Mouse (Mus musculus) kidney, embryonic 16.5 days (tissue): Measurements from ENCODE around the gene Upf1. TPM values are rescaled to one million over a fixed set of nuclear protein-coding genes. Genes with fewer than 3 reads are reported as not detected.
A peak's percentile ranks its signal among the peaks of the same experiment; 100 is the strongest.

Source experiments
- ATAC-seq: fragments of 200-750 bp; cut with Nextera tagmentation; 2 replicates; pipeline ENCODE4 v1.8.0; 2017; ENCODE audit warnings: moderate TSS enrichment; ENCODE audit not compliant: low FRiP score, low TSS enrichment
- H3K27ac ChIP-seq: fragments of 300-500 bp; sonication (generic); 2 replicates; pipeline ENCODE4 v1.5.1; 2014; ENCODE audit warnings: low read length
- H3K27me3 ChIP-seq: fragments of 300-500 bp; sonication (generic); 2 replicates; pipeline ENCODE4 v1.6.1; 2014; ENCODE audit warnings: low read length, control low read depth, mixed read lengths; ENCODE audit not compliant: insufficient read depth
- H3K36me3 ChIP-seq: fragments of 300-500 bp; sonication (generic); 2 replicates; pipeline ENCODE4 v1.6.1; 2014; ENCODE audit warnings: low read length, control low read depth, mixed read lengths; ENCODE audit not compliant: insufficient read depth
- H3K4me1 ChIP-seq: fragments of 300-500 bp; sonication (generic); 2 replicates; pipeline ENCODE4 v1.6.1; 2014; ENCODE audit warnings: low read length, control low read depth, mixed read lengths; ENCODE audit not compliant: insufficient read depth
- H3K4me2 ChIP-seq: fragments of 300-500 bp; sonication (generic); replicated peaks from 2 replicates; pipeline ENCODE4 v1.6.1; 2014; ENCODE audit warnings: low read depth, low read length
- H3K4me3 ChIP-seq: fragments of 300-500 bp; sonication (generic); 2 replicates; pipeline ENCODE4 v1.5.1; 2014; ENCODE audit warnings: mild to moderate bottlenecking, low read length
- H3K9ac ChIP-seq: fragments of 300-500 bp; sonication (generic); replicated peaks from 2 replicates; pipeline ENCODE4 v1.6.1; 2014; ENCODE audit warnings: low read length
- H3K9me3 ChIP-seq: fragments of 300-500 bp; sonication (generic); 2 replicates; pipeline ENCODE4 v1.6.1; 2016; ENCODE audit warnings: low read length, control low read depth
- WGBS: fragments of 180-500 bp; shearing (Covaris S2); extraction: QIAGEN DNeasy Blood & Tissue Kit; methylation state at CpG from one replicate; pipeline ENCODE4 v1.1.7; 2014; 5-methylcytosine and 5-hydroxymethylcytosine counted together
- polyA plus RNA-seq: library from polyadenylated mRNA; unstranded; fragments of >200 nt; fragmentation: Nextera tagmentation; extraction: Ambion mirVana; gene quantifications from 2 replicates; pipeline ENCODE4 v1.2.1, GENCODE M21; 2015

Upf1 gene
- polyA plus RNA-seq, 1 experiment from 2014 or later, result 10.9 TPM

DNA sequence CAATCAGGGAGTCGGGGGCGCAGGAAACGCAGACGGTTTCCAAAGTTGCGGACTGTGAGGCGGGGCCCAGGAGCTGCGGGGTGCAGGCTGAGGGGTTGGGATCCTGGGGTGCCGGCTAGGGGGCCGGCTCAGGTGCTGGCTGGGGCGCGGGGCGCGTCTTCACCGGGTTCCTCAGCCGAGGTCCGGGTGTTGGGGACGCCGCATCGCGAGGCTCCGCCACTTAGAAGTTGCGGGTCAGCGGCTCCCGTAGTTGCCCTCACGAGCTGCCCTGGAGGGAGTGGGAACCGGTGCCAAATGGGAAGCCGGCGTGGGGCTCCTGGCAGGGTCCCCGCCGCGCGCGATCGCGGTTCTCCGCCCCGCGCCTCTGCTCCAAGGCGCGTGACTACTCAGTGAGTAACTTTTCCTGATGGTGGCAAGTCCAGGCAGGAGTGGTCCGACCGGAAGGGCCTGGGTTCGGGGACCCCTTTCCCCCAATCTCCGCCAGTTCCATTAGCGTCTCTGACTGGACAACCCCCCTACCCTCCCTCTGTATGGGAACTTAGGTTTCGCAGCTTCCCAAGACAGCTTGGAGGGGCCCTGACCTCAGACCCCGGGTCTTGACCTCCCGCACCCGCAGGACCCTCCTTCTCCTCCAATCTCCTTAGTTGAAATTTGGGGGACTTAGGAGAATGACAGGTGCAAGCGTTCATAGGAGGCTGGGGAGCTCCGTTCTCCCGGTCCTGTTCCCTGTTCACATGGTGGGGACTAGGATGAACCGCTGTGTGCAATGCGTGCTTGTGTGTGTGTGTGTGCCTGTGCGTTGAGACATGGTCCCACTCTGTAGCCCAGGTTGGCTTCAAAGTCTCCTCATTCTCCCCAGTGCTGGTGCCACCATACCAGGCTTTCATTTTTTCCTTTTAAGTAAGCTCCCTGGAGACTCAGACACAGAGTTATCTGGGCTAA is 69.7 kb downstream of the Upf1 start:
- peak overlapping the region; percentile 93 for H3K9ac ChIP-seq
- peak overlapping the region; percentile 88 for H3K4me2 ChIP-seq
- peak overlapping the region; percentile 78 for H3K4me3 ChIP-seq
- H3K27ac ChIP-seq, result peak overlapping the region; percentile 77
- peak; percentile 60 for ATAC-seq
- H3K9me3 ChIP-seq, result 0 out of 2 replicates have a peak, but pooled peaks cover 2% of the 10 kb centered on the region
- peaks cover 36% of the 10 kb centered on the region for H3K36me3 ChIP-seq
- no peaks in the 10 kb centered on the region for H3K27me3 ChIP-seq
- under 1% methylated on average over 55 of the region's 55 CpGs for WGBS
- H3K4me1 ChIP-seq, result peaks cover 21% of the 10 kb centered on the region

- 0% methylated on average over 20 of the region's 36 CpGs for WGBS
- Histone ChIP-seq H3K27me3 (no peaks in the 10 kb centered on the region), H3K4me1 (peaks cover 25% of the 10 kb centered on the region), H3K9me3 (0 out of 2 replicates have a peak, but pooled peaks cover 2% of the 10 kb centered on the region), H3K36me3 (peaks cover 28% of the 10 kb centered on the region), H3K27ac (peak within 1 kb of the TSS; percentile 77), H3K4me3 (peak within 1 kb of the TSS; percentile 78), H3K4me2 (peak within 1 kb of the TSS; percentile 88), H3K9ac (peak within 1 kb of the TSS; percentile 93)
- peak; percentile 90 for ATAC-seq
Observed at GRCm38 (mm10) chr8:70282603-70283135, 70.4 kb downstream of the Upf1 start, which contains the start of gene Homer3. Homer3 (plus strand) TSS chr8:70282827.

Other genes with a start within 250 kb of the Upf1 start
- gene Ncan, start 232.4 kb downstream of the Upf1 start, polyA plus RNA-seq, result 0.10 and 0.31 TPM in 2 replicates
- 32.2 and 35.2 TPM in 2 replicates for gene Nr2c2ap, start 221.9 kb downstream of the Upf1 start, polyA plus RNA-seq
- gene Rfxank, start 214.1 kb downstream of the Upf1 start, polyA plus RNA-seq, result 20.4 and 21.7 TPM in 2 replicates
- gene Borcs8, start 213.8 kb downstream of the Upf1 start, polyA plus RNA-seq, result 58.3 and 58.6 TPM in 2 replicates
- gene Mef2b, start 213.6 kb downstream of the Upf1 start, polyA plus RNA-seq, result 0.24 and 0.49 TPM in 2 replicates
- gene Tmem161a, start 180.9 kb downstream of the Upf1 start, polyA plus RNA-seq, result 81.7 and 87.8 TPM in 2 replicates
- 5.0 and 6.4 TPM in 2 replicates for gene Slc25a42, start 141.0 kb downstream of the Upf1 start, polyA plus RNA-seq
- 28.0 and 34.8 TPM in 2 replicates for gene Sugp2, start 119.1 kb downstream of the Upf1 start, polyA plus RNA-seq
- 23.8 and 31.5 TPM in 2 replicates for gene Armc6, start 118.8 kb downstream of the Upf1 start, polyA plus RNA-seq
- 74.2 and 81.3 TPM in 2 replicates for gene Homer3, start 70.5 kb downstream of the Upf1 start, polyA plus RNA-seq
- gene Ddx49, start 50.8 kb downstream of the Upf1 start, polyA plus RNA-seq, result 51.8 and 54.1 TPM in 2 replicates
- gene Cope, start 50.8 kb downstream of the Upf1 start, polyA plus RNA-seq, result 389 and 439 TPM in 2 replicates
- 2.5 and 2.7 TPM in 2 replicates for gene Cers1, start 37.5 kb downstream of the Upf1 start, polyA plus RNA-seq
- 5.5 TPM in 2 replicates for gene Gdf1, start 23.5 kb downstream of the Upf1 start, polyA plus RNA-seq
- 0.21 and 1.00 TPM in 2 replicates for gene Comp, start 20.3 kb upstream of the Upf1 start, polyA plus RNA-seq
- gene Crtc1, start 86.3 kb upstream of the Upf1 start, polyA plus RNA-seq, result 19.9 and 22.3 TPM in 2 replicates
- 25.0 and 26.8 TPM in 2 replicates for gene Klhl26, start 123.7 kb upstream of the Upf1 start, polyA plus RNA-seq
- gene Tmem59l, start 134.1 kb upstream of the Upf1 start, polyA plus RNA-seq, result 6.5 and 7.0 TPM in 2 replicates
- 29.3 and 30.7 TPM in 2 replicates for gene Crlf1, start 139.9 kb upstream of the Upf1 start, polyA plus RNA-seq
- gene Rex1bd, start 153.5 kb upstream of the Upf1 start, polyA plus RNA-seq, result 133 and 135 TPM in 2 replicates
- gene Uba52, start 157.5 kb upstream of the Upf1 start, polyA plus RNA-seq, result 869 and 882 TPM in 2 replicates
- 353 and 359 TPM in 2 replicates for gene Fkbp8, start 174.4 kb upstream of the Upf1 start, polyA plus RNA-seq
- 65.4 and 69.9 TPM in 2 replicates for gene Kxd1, start 174.7 kb upstream of the Upf1 start, polyA plus RNA-seq
- 24.1 and 25.1 TPM in 2 replicates for gene Ell, start 186.2 kb upstream of the Upf1 start, polyA plus RNA-seq
- gene Isyna1, start 241.1 kb upstream of the Upf1 start, polyA plus RNA-seq, result 215 and 217 TPM in 2 replicates